Comparison of ENCODE assay signal across 8 mouse cellular contexts in genomic region chr2:132006561-132007474, GRCm38 (mm10). TPM values are rescaled to one million over a fixed set of nuclear protein-coding genes. Genes with fewer than 3 reads are reported as not detected.
DNase-seq lines count a peak whose midpoint lies in the region; ATAC-seq and TF ChIP-seq lines count a peak whose summit lies in the region.

No protein-coding gene starts in this region.

- DNase-seq in embryonic facial prominence, embryonic 10.5 days (ENCODE audit: low spot score) = no peak
- DNase-seq in 3134 (ENCODE audit: extremely low read depth, insufficient read length, low spot score) = peak; percentile 93
- DNase-seq in gastrocnemius, adult 18-20 months (ENCODE audit: low spot score) = peak; percentile 88
- peak; percentile 85 for DNase-seq in kidney, adult 2 months
- peak; percentile 94 for DNase-seq in lung, postnatal 25 days (ENCODE audit: low spot score)
- DNase-seq in urinary bladder, postnatal 25 days (ENCODE audit: low spot score) = peak; percentile 52
- no peak for DNase-seq in cerebellum, adult 9-10 months

- no peak overlapping the region for H3K27ac ChIP-seq in embryonic facial prominence, embryonic 12.5 days
- H3K27ac ChIP-seq in embryonic facial prominence, embryonic 10.5 days (replicated peaks) = no peak overlapping the region; the same call in 1 of the 2 replicates
- H3K27ac ChIP-seq in kidney, adult 2 months (ENCODE audit: insufficient read depth, low read depth, low read length) = peak overlapping the region; percentile 19; the same call in 1 of the 2 replicates

- no peak overlapping the region for H3K4me3 ChIP-seq in embryonic facial prominence, embryonic 12.5 days
- no peak overlapping the region for H3K4me3 ChIP-seq in embryonic facial prominence, embryonic 10.5 days
- H3K4me3 ChIP-seq in kidney, adult 2 months (ENCODE audit: insufficient read depth, low read depth, low read length) = no peak overlapping the region

- no peak for TF ChIP-seq CTCF in kidney, adult 2 months (conservative IDR thresholded peaks at IDR 0.05; ENCODE audit: insufficient read depth, insufficient read length, low read depth, low read length)

- H3K4me1 ChIP-seq in embryonic facial prominence, embryonic 12.5 days = peaks cover 12% of the 10 kb centered on the region
- H3K4me1 ChIP-seq in embryonic facial prominence, embryonic 10.5 days = peaks cover 25% of the 10 kb centered on the region; the same call in 1 of the 2 replicates
- H3K4me1 ChIP-seq in kidney, adult 2 months (ENCODE audit: control insufficient read depth, insufficient read depth, low read length) = peaks cover 11% of the 10 kb centered on the region

- no peak overlapping the region for H3K4me2 ChIP-seq in embryonic facial prominence, embryonic 12.5 days (replicated peaks)

- ATAC-seq in embryonic facial prominence, embryonic 12.5 days (ENCODE audit: insufficient number of reproducible peaks, insufficient read depth, low FRiP score, low TSS enrichment) = peak; percentile 59; the same call in 1 of the 2 replicates

- no peaks in the 10 kb centered on the region for H3K9me3 ChIP-seq in embryonic facial prominence, embryonic 12.5 days
- no peaks in the 10 kb centered on the region for H3K9me3 ChIP-seq in embryonic facial prominence, embryonic 10.5 days

- H3K36me3 ChIP-seq in embryonic facial prominence, embryonic 12.5 days = no peaks in the 10 kb centered on the region
- peaks cover 59% of the 10 kb centered on the region for H3K36me3 ChIP-seq in embryonic facial prominence, embryonic 10.5 days (replicated peaks)
- H3K36me3 ChIP-seq in kidney, adult 2 months (ENCODE audit: control insufficient read depth, insufficient read depth, low read length) = no peaks in the 10 kb centered on the region

- H3K9ac ChIP-seq in embryonic facial prominence, embryonic 12.5 days = no peak overlapping the region

- 75% methylated on average over 18 of the region's 18 CpGs for WGBS in embryonic facial prominence, embryonic 12.5 days
- 82% methylated on average over 18 of the region's 18 CpGs for WGBS in embryonic facial prominence, embryonic 10.5 days
- 54% methylated on average over 18 of the region's 18 CpGs for WGBS in kidney, adult 2 months

- H3K27me3 ChIP-seq in embryonic facial prominence, embryonic 12.5 days = no peaks in the 10 kb centered on the region
- H3K27me3 ChIP-seq in embryonic facial prominence, embryonic 10.5 days (replicated peaks; ENCODE audit: low read depth, poor library complexity, severe bottlenecking) = no peaks in the 10 kb centered on the region
- no peaks in the 10 kb centered on the region for H3K27me3 ChIP-seq in kidney, adult 2 months (replicated peaks; ENCODE audit: control insufficient read depth, insufficient read depth, low read length)

- TF ChIP-seq POLR2A in kidney, adult 2 months (IDR thresholded peaks at IDR 0.05; ENCODE audit: low read depth, low read length) = no peak

RNA-seq across cellular contexts. Expression of gene Rassf2, which starts 23.2 kb away (rescaled TPM):
- polyA plus RNA-seq in embryonic facial prominence, embryonic 12.5 days (2016; fragmentation: Nextera tagmentation; extraction: Ambion mirVana) = 8.5 and 9.9 TPM in 2 replicates
- polyA plus RNA-seq in embryonic facial prominence, embryonic 10.5 days (2016; fragmentation: Nextera tagmentation; extraction: Ambion mirVana) = 10.6 and 14.2 TPM in 2 replicates
- 1 to 10 TPM; 4.3 to 5.1 TPM for total RNA-seq in gastrocnemius, adult 18-20 months (2021)
- 4.6 and 9.2 TPM in 2 replicates for polyA plus RNA-seq in kidney, adult 2 months (2012; rRNA removed)

RNA-seq across cellular contexts. Expression of gene Prnd, which starts 56.2 kb away (rescaled TPM):
- 26.5 and 32.1 TPM in 2 replicates for polyA plus RNA-seq in embryonic facial prominence, embryonic 12.5 days (2016; fragmentation: Nextera tagmentation; extraction: Ambion mirVana)
- 6.6 and 10.0 TPM in 2 replicates for polyA plus RNA-seq in embryonic facial prominence, embryonic 10.5 days (2016; fragmentation: Nextera tagmentation; extraction: Ambion mirVana)
- total RNA-seq in gastrocnemius, adult 18-20 months (2021) = under 1 TPM; 0.16 to 0.36 TPM
- polyA plus RNA-seq in kidney, adult 2 months (2012; rRNA removed) = 0.92 and 1.0 TPM in 2 replicates

Comparison
In these comparisons a context has a peak if more than half of its experiments do, and no peak if none do; other contexts are left out.
1. DNase-seq: peak in 3134 (single experiment), gastrocnemius, adult 18-20 months (single experiment), kidney, adult 2 months (single experiment), lung, postnatal 25 days (single experiment) and urinary bladder, postnatal 25 days (single experiment); none in embryonic facial prominence, embryonic 10.5 days (single experiment) and cerebellum, adult 9-10 months (single experiment).